Mouse (Mus musculus): ENCODE measurements around the gene Tiprl.

The Tiprl gene

GRCm38 (mm10) chr1:165174059-165174616, 62.7 kb downstream of the Tiprl start:
- DNase-seq = no peak

GRCm38 (mm10) chr1:165171277-165171676, 65.5 kb downstream of the Tiprl start:
- no peak for DNase-seq

GRCm38 (mm10) chr1:165170157-165170556, 66.6 kb downstream of the Tiprl start:
- DNase-seq = no peak

- no peak for DNase-seq
Observed at GRCm38 (mm10) chr1:165169462-165169861, 67.3 kb downstream of the Tiprl start.

GRCm38 (mm10) chr1:165164920-165165319, 71.9 kb downstream of the Tiprl start:
- no peak for DNase-seq

All from kidney, adult 18-20 months (tissue).